Mouse (Mus musculus) v-Abl transformed pro-B cells (cell line): ENCODE results near the gene Emc9.

Experiments used
- in situ Hi-C, 2 experiments: fragments of 400-800 bp; cut with MboI; formaldehyde crosslinking; loops; one replicate each; pipeline ENCODE4 v1.15.1; 2025; ENCODE audit not compliant: unreplicated experiment in 2 of 2

Gene Emc9

GRCm38 (mm10) chr14:55565748-55566147, 19.4 kb downstream of the Emc9 start:
- in situ Hi-C loops: no loop called here

- in situ Hi-C loops: no loop called here
These were observed 21.9 kb downstream of the Emc9 start for GRCm38 (mm10) chr14:55563249-55563648.

GRCm38 (mm10) chr14:55561860-55562259, 23.2 kb downstream of the Emc9 start:
- in situ Hi-C loops: no loop called here

- in situ Hi-C loops: no loop called here
These were observed 24.7 kb downstream of the Emc9 start, which contains the start of gene A730061H03Rik for GRCm38 (mm10) chr14:55560202-55561073. Gene A730061H03Rik, minus strand, starts transcription at chr14:55560406.

GRCm38 (mm10) chr14:55559799-55560201, 25.3 kb downstream of the Emc9 start, which contains the start of gene Dcaf11:
Gene Dcaf11, plus strand, starts transcription at chr14:55560006.
- in situ Hi-C loops: loop anchor here (5.0 to 10.0 kb wide), 2 partner anchors 62 to 65 kb away; partner anchors contain the start of gene Carmil3 (in 1 of the 2)

- in situ Hi-C loops: loop anchor here (5.0 to 10.0 kb wide), 2 partner anchors 62 to 64 kb away; partner anchors contain the start of gene Carmil3 (in 1 of the 2)
These were observed 26.2 kb downstream of the Emc9 start for GRCm38 (mm10) chr14:55558740-55559448.

GRCm38 (mm10) chr14:55557587-55557986, 27.5 kb downstream of the Emc9 start:
- in situ Hi-C loops: loop anchor here (5.0 to 10.0 kb wide), 2 partner anchors 60 to 63 kb away; partner anchors contain the start of gene Carmil3 (in 1 of the 2)

GRCm38 (mm10) chr14:55557003-55557402, 28.1 kb downstream of the Emc9 start:
- in situ Hi-C loops: loop anchor here (5.0 to 10.0 kb wide), 2 partner anchors 60 to 62 kb away; partner anchors contain the start of gene Carmil3 (in 1 of the 2)

GRCm38 (mm10) chr14:55555788-55556187, 29.3 kb downstream of the Emc9 start:
- in situ Hi-C loops: loop anchor here (5.0 to 10.0 kb wide), 2 partner anchors 58 to 61 kb away; partner anchors contain the start of gene Carmil3 (in 1 of the 2)

GRCm38 (mm10) chr14:55554635-55555034, 30.5 kb downstream of the Emc9 start:
- in situ Hi-C loops: loop anchor here (5.0 to 10.0 kb wide), 2 partner anchors 57 to 60 kb away; partner anchors contain the start of gene Carmil3 (in 1 of the 2)

- in situ Hi-C loops: loop anchor here in 1 of 2 experiments (10.0 kb wide), 1 partner anchor 57 kb away; the partner anchor contains the start of gene Carmil3
These were observed 33.3 kb downstream of the Emc9 start for GRCm38 (mm10) chr14:55551794-55552193.

GRCm38 (mm10) chr14:55551347-55551746, 33.8 kb downstream of the Emc9 start:
- in situ Hi-C loops: loop anchor here in 1 of 2 experiments (10.0 kb wide), 1 partner anchor 57 kb away; the partner anchor contains the start of gene Carmil3

- in situ Hi-C loops: loop anchor here in 1 of 2 experiments (10.0 kb wide), 1 partner anchor 55 kb away; the partner anchor contains the start of gene Carmil3
These were observed 34.9 kb downstream of the Emc9 start for GRCm38 (mm10) chr14:55550191-55550590.

- in situ Hi-C loops: no loop called here
These were observed 40.8 kb downstream of the Emc9 start for GRCm38 (mm10) chr14:55544334-55544733.

- in situ Hi-C loops: no loop called here
These were observed 42.8 kb downstream of the Emc9 start for GRCm38 (mm10) chr14:55542268-55542667.

- in situ Hi-C loops: no loop called here
These were observed 44.2 kb downstream of the Emc9 start for GRCm38 (mm10) chr14:55540787-55541321.

GRCm38 (mm10) chr14:55540067-55540786, 44.9 kb downstream of the Emc9 start, which contains the start of gene Pck2:
Gene Pck2, plus strand, starts transcription at chr14:55540266.
- in situ Hi-C loops: no loop called here

GRCm38 (mm10) chr14:55536116-55536745, 48.9 kb downstream of the Emc9 start:
- in situ Hi-C loops: loop anchor here in 1 of 2 experiments (5.0 kb wide), 1 partner anchor 34 kb away; no protein-coding TSS in a partner anchor
